Mouse (Mus musculus): ENCODE results near the gene Fras1.

GRCm38 (mm10) chr5:96521541-96521940, 147.8 kb downstream of the Fras1 start:
- TF ChIP-seq CTCF (IDR thresholded peaks at IDR 0.05; ENCODE audit: low read depth): no peak
- TF ChIP-seq EP300 (IDR thresholded peaks at IDR 0.05; ENCODE audit: low read depth): no peak

All from heart, postnatal 0 days (tissue).